Mouse (Mus musculus) liver, embryonic 14.5 days (tissue): ENCODE measurements around the gene Cep41. TPM values are rescaled to one million over a fixed set of nuclear protein-coding genes. Genes with fewer than 3 reads are reported as not detected.
A peak's percentile ranks its signal among the peaks of the same experiment; 100 is the strongest.

ENCODE experiments used
- ATAC-seq: fragments of 200-750 bp; cut with Nextera tagmentation; 2 replicates; pipeline ENCODE4 v1.8.0; 2017; ENCODE audit warnings: moderate number of reproducible peaks, mild to moderate bottlenecking, moderate library complexity; ENCODE audit not compliant: insufficient read depth
- DNase-seq, 3 experiments: peaks; one replicate each; pipeline ENCODE4 v3.0.0-alpha.2; 2012 to 2013; ENCODE audit warnings: low read depth in 3 of 3, low spot score in 3 of 3
- H3K27ac ChIP-seq: fragments of 300-500 bp; sonication (generic); 2 replicates; pipeline ENCODE4 v1.5.1; 2014; ENCODE audit warnings: moderate library complexity, mild to moderate bottlenecking, control low read depth, inconsistent platforms
- H3K27me3 ChIP-seq: fragments of 300-500 bp; sonication (generic); 2 replicates; pipeline ENCODE4 v1.6.1; 2014; ENCODE audit warnings: mild to moderate bottlenecking, low read length, moderate library complexity; ENCODE audit not compliant: control insufficient read depth, insufficient read depth
- H3K36me3 ChIP-seq: fragments of 300-500 bp; sonication (generic); replicated peaks from 2 replicates; pipeline ENCODE4 v1.6.1; 2014; ENCODE audit warnings: low read depth; ENCODE audit not compliant: control insufficient read depth, insufficient read depth
- H3K4me1 ChIP-seq, 2 experiments: fragments of 200-500 bp in 1 of 2; fragments of 300-500 bp in 1 of 2; sonication (generic) in 1 of 2; replicated peaks; 2 replicates each; pipeline ENCODE4 v1.6.1; 2012 to 2014; ENCODE audit warnings: antibody characterized with exemption in 1 of 2, inconsistent platforms in 1 of 2, low read length in 1 of 2; ENCODE audit not compliant: control insufficient read depth in 2 of 2, insufficient read depth in 2 of 2
- H3K4me2 ChIP-seq: fragments of 300-500 bp; sonication (generic); 2 replicates; pipeline ENCODE4 v1.6.1; 2014; ENCODE audit warnings: low read depth, mild to moderate bottlenecking, control low read depth, moderate library complexity
- H3K4me3 ChIP-seq, 2 experiments: fragments of 200-500 bp in 1 of 2; fragments of 300-500 bp in 1 of 2; sonication (generic) in 1 of 2; 2 replicates each; pipeline ENCODE4 v1.5.1; 2012 to 2014; ENCODE audit warnings: low read depth in 2 of 2, low read length in 2 of 2, mild to moderate bottlenecking in 2 of 2, control low read depth in 1 of 2, inconsistent platforms in 1 of 2, moderate library complexity in 1 of 2; ENCODE audit not compliant: insufficient read depth in 1 of 2
- H3K9ac ChIP-seq: fragments of 300-500 bp; sonication (generic); replicated peaks from 2 replicates; pipeline ENCODE4 v1.6.1; 2014; ENCODE audit warnings: mild to moderate bottlenecking, control low read depth, moderate library complexity
- H3K9me3 ChIP-seq: fragments of 300-500 bp; sonication (generic); 2 replicates; pipeline ENCODE4 v1.6.1; 2016; ENCODE audit warnings: low read length, mixed read lengths; ENCODE audit not compliant: control insufficient read depth
- CTCF ChIP-seq: IDR thresholded peaks from 2 replicates; pipeline ENCODE4 v1.5.1; 2016; ENCODE audit warnings: antibody characterized with exemption, low read depth, control low read depth
- EP300 ChIP-seq: IDR thresholded peaks from 2 replicates; pipeline ENCODE4 v1.6.1; 2016; ENCODE audit warnings: antibody characterized with exemption, low read depth
- WGBS: fragments of 180-500 bp; shearing (Covaris S2); extraction: QIAGEN DNeasy Blood & Tissue Kit; methylation state at CpG from one replicate; pipeline ENCODE4 v1.1.7; 2014; ENCODE audit not compliant: insufficient replicate concordance; 5-methylcytosine and 5-hydroxymethylcytosine counted together
- polyA plus RNA-seq, 2 experiments: library from polyadenylated mRNA; depleted of rRNA in 1 of 2; stranded (reverse) in 1 of 2; unstranded in 1 of 2; fragments of >200 nt; fragmentation: Nextera tagmentation in 1 of 2; extraction: Ambion mirVana in 1 of 2; gene quantifications; 2 replicates each; pipeline versions ENCODE4 v1.2.1 to v1.2.3; 2012 to 2014

Gene Cep41
- polyA plus RNA-seq, 2 experiments: 3.6 to 4.0 TPM

DNA sequence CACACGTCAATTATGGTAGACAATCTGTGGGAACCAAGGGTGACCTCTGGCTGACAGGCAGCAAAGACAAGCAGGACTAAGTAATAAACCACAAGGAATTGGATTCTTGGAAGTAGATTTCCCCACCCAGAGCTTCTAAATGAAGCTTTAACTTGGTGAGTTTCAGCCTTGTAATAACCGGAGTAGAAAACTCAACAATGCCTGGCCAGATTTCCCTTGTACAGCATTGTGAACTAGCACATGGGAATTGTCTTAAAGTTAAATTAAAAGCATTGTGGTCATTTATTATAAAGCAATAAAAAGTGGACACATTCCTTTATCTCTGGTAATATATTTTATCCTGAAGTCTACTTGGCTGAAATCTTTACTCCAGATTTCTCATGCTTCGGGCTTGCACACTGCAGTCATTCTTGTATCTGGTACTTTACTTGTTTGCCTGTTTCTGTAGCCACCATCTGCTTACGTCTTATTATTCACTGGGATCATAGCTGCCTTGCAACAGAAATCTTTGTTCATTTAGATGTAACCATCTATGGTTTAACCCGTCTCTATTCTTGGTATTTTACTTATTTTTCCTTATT, 21.4 kb upstream of the Cep41 start:
- no peak for TF ChIP-seq EP300
- TF ChIP-seq CTCF: no peak
- DNase-seq (no peak), ATAC-seq (no peak)
- Histone ChIP-seq H3K9me3 (no peaks in the 10 kb centered on the region), H3K9ac (no peak overlapping the region), H3K4me2 (no peak overlapping the region), H3K4me3 (no peak overlapping the region), H3K27ac (no peak overlapping the region), H3K27me3 (no peaks in the 10 kb centered on the region), H3K4me1 (peaks cover 0 to 8% of the 10 kb centered on the region in 2 experiments; a peak in 2 of 4 replicates), H3K36me3 (no peaks in the 10 kb centered on the region)
- 69% methylated on average over 5 of the region's 5 CpGs for WGBS

DNA sequence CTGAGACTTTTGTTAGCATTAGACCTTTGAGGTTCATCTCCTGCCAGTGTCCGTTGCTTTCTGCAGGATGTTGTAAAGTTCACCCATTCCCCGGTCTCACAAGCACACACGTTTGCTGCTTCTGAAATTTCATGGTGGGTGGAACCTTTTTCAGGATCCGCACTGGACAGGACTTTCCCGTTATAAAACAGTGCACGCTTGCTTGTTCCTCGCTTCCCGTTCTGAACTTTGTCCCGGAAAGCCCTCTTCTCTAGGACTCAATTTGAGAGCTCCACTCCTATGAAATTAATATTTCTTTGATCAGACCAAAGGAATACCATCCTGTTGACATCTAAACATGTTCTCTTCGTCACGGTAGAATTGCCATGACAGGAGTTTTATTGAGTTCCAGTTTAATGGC, 20.3 kb upstream of the Cep41 start:
- Histone ChIP-seq H3K27me3 (no peaks in the 10 kb centered on the region), H3K9me3 (no peaks in the 10 kb centered on the region), H3K4me2 (no peak overlapping the region), H3K4me3 (no peak overlapping the region), H3K27ac (no peak overlapping the region), H3K36me3 (no peaks in the 10 kb centered on the region), H3K4me1 (peaks cover 0 to 8% of the 10 kb centered on the region in 2 experiments; a peak in 2 of 4 replicates), H3K9ac (no peak overlapping the region)
- DNase-seq (no peak), ATAC-seq (no peak)
- WGBS: 74% methylated on average over 11 of the region's 11 CpGs
- TF ChIP-seq CTCF: no peak
- no peak for TF ChIP-seq EP300

DNA sequence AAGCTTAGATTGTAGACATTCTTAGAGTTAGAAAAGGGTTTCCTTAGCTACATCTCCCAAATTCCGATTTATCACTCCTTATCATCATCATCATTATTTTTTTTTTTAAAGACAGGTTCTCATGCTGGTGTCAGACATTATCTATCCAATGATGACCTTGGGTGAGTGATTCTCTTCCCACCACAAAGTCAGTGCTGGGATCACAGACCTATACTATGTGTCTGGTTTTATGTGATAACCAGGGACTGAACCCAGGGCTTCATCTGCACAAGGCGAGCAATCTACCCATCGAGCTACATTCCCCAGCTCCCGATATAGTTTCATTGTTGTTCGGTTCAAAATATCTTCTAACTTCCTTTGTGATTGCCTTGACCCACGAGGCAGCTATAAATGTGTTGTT, 19.9 kb upstream of the Cep41 start:
- Histone ChIP-seq H3K9me3 (no peaks in the 10 kb centered on the region), H3K4me2 (no peak overlapping the region), H3K4me3 (no peak overlapping the region), H3K4me1 (peaks cover 0 to 8% of the 10 kb centered on the region in 2 experiments; a peak in 2 of 4 replicates), H3K27ac (no peak overlapping the region), H3K9ac (no peak overlapping the region), H3K27me3 (no peaks in the 10 kb centered on the region), H3K36me3 (no peaks in the 10 kb centered on the region)
- ATAC-seq (no peak), DNase-seq (no peak)
- WGBS: 46% methylated on average over 6 of the region's 6 CpGs
- no peak for TF ChIP-seq CTCF
- TF ChIP-seq EP300: no peak

DNA sequence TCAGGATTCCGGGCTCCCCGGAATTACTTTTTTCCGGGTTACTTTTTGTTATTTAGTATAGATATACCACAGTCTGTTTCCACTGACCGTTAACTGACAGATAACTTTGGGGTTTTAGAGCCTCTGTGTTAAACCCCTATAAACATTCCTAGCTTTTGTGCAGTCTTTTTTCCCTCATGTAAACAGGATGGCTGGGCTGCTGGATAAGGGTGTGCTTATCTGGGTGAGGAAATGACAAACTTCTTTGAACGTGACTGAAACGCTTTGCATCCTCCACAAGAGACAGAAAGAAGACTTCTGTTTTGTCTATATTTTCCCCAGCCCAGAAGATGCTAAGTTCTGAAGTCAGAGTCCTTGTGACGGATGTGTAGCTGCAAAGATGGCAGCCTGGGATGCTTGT, 18.9 kb upstream of the Cep41 start:
- H3K36me3 ChIP-seq: no peaks in the 10 kb centered on the region
- ATAC-seq (peak; percentile 47; the same call in 1 of the 2 replicates), DNase-seq (peak in 1 of 3 experiments; percentile 5)
- H3K27me3 ChIP-seq: no peaks in the 10 kb centered on the region
- H3K9me3 ChIP-seq: no peaks in the 10 kb centered on the region
- 18% methylated on average over 7 of the region's 7 CpGs for WGBS
- no peak overlapping the region for H3K27ac ChIP-seq
- TF ChIP-seq CTCF (no peak), EP300 (peak; percentile 54)
- no peak overlapping the region for H3K4me2 ChIP-seq
- H3K4me3 ChIP-seq: no peak overlapping the region
- peaks cover 0 to 8% of the 10 kb centered on the region in 2 experiments; a peak in 2 of 4 replicates for H3K4me1 ChIP-seq
- H3K9ac ChIP-seq: no peak overlapping the region

DNA sequence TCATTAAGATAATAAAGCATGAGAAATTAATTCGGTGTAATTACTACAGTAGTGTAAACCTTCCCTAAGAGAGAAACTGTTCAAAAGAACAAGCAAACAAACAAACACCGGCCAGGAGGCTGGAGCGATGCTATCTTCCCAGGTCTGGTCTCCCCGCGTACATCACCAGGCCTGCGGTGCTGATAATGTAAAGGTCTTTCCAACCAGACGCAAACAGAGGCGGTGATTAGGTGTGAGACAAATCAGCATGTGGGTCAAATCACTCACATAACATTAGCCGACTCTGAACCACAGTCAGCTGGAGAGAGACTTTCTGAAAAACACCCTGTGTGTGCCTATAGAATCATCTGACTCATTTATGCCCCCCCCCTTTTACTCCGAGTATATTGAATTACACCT, 17.8 kb upstream of the Cep41 start:
- H3K4me1 ChIP-seq: peaks cover 0 to 8% of the 10 kb centered on the region in 2 experiments; a peak in 2 of 4 replicates
- TF ChIP-seq CTCF: no peak
- TF ChIP-seq EP300: no peak
- no peaks in the 10 kb centered on the region for H3K36me3 ChIP-seq
- no peak overlapping the region for H3K4me2 ChIP-seq
- no peak overlapping the region for H3K9ac ChIP-seq
- WGBS: 49% methylated on average over 10 of the region's 10 CpGs
- DNase-seq: no peak
- ATAC-seq: no peak
- no peaks in the 10 kb centered on the region for H3K27me3 ChIP-seq
- no peaks in the 10 kb centered on the region for H3K9me3 ChIP-seq
- no peak overlapping the region for H3K4me3 ChIP-seq
- no peak overlapping the region for H3K27ac ChIP-seq
